Mouse (Mus musculus): ENCODE data around the gene Upf1. TPM values are rescaled to one million over a fixed set of nuclear protein-coding genes. Genes with fewer than 3 reads are reported as not detected.

Upf1 gene
- polyA plus RNA-seq, 1 experiment from 2014 or later: 5.6 TPM

- no peak overlapping the region for H3K4me2 ChIP-seq (ENCODE audit: low read depth, low read length)
- no peak overlapping the region for H3K27ac ChIP-seq (ENCODE audit: low read length)
- H3K4me1 ChIP-seq (ENCODE audit: control insufficient read depth, low read depth, low read length): peaks cover 8% of the 10 kb centered on the region
- WGBS (ENCODE audit: insufficient replicate concordance): 56% methylated on average over 5 of the region's 5 CpGs
- no peak overlapping the region for H3K4me3 ChIP-seq (ENCODE audit: low read depth, low read length)
- no peak overlapping the region for H3K9ac ChIP-seq (ENCODE audit: low read depth, low read length)
- no peaks in the 10 kb centered on the region for H3K9me3 ChIP-seq (replicated peaks; ENCODE audit: control insufficient read depth, low read length)
- ATAC-seq (ENCODE audit: low read depth): no peak
- H3K27me3 ChIP-seq (ENCODE audit: control insufficient read depth, insufficient read depth, low read depth, low read length): peaks cover 32% of the 10 kb centered on the region
- H3K36me3 ChIP-seq (ENCODE audit: control insufficient read depth, insufficient read depth): peaks cover 7% of the 10 kb centered on the region
Measured at GRCm38 (mm10) chr8:70317872-70318271, 35.2 kb downstream of the Upf1 start.

- H3K4me3 ChIP-seq (ENCODE audit: low read depth, low read length): no peak overlapping the region
- no peak overlapping the region for H3K27ac ChIP-seq (ENCODE audit: low read length)
- peaks cover 8% of the 10 kb centered on the region for H3K36me3 ChIP-seq (ENCODE audit: control insufficient read depth, insufficient read depth)
- no peak overlapping the region for H3K4me2 ChIP-seq (ENCODE audit: low read depth, low read length)
- peaks cover 8% of the 10 kb centered on the region for H3K4me1 ChIP-seq (ENCODE audit: control insufficient read depth, low read depth, low read length)
- ATAC-seq (ENCODE audit: low read depth): no peak
- peaks cover 32% of the 10 kb centered on the region for H3K27me3 ChIP-seq (ENCODE audit: control insufficient read depth, insufficient read depth, low read depth, low read length)
- no peak overlapping the region for H3K9ac ChIP-seq (ENCODE audit: low read depth, low read length)
- H3K9me3 ChIP-seq (replicated peaks; ENCODE audit: control insufficient read depth, low read length): no peaks in the 10 kb centered on the region
- 26% methylated on average over 15 of the region's 15 CpGs for WGBS (ENCODE audit: insufficient replicate concordance)
Measured at GRCm38 (mm10) chr8:70316511-70317504, 36.3 kb downstream of the Upf1 start.

GRCm38 (mm10) chr8:70315624-70316510 lies 37.2 kb downstream of the Upf1 start, which contains the start of gene Cers1:
Cers1 (plus strand) TSS chr8:70315775.
- ATAC-seq (ENCODE audit: low read depth): peak; percentile 49; the same call in 1 of the 2 replicates
- WGBS (ENCODE audit: insufficient replicate concordance): 4% methylated on average over 66 of the region's 66 CpGs
- Histone ChIP-seq H3K4me3 (ENCODE audit: low read depth, low read length) (peak within 1 kb of the TSS; percentile 52), H3K9me3 (replicated peaks; ENCODE audit: control insufficient read depth, low read length) (no peaks in the 10 kb centered on the region), H3K9ac (ENCODE audit: low read depth, low read length) (no peak within 1 kb of the TSS), H3K27ac (ENCODE audit: low read length) (no peak within 1 kb of the TSS), H3K36me3 (ENCODE audit: control insufficient read depth, insufficient read depth) (peaks cover 13% of the 10 kb centered on the region), H3K4me2 (ENCODE audit: low read depth, low read length) (peak within 1 kb of the TSS; percentile 71), H3K4me1 (ENCODE audit: control insufficient read depth, low read depth, low read length) (peaks cover 8% of the 10 kb centered on the region), H3K27me3 (ENCODE audit: control insufficient read depth, insufficient read depth, low read depth, low read length) (peaks cover 32% of the 10 kb centered on the region)

GRCm38 (mm10) chr8:70313399-70313798 lies 39.7 kb downstream of the Upf1 start:
- ATAC-seq (ENCODE audit: low read depth): no peak
- Histone ChIP-seq H3K4me2 (ENCODE audit: low read depth, low read length) (no peak overlapping the region), H3K36me3 (ENCODE audit: control insufficient read depth, insufficient read depth) (peaks cover 23% of the 10 kb centered on the region), H3K9me3 (replicated peaks; ENCODE audit: control insufficient read depth, low read length) (no peaks in the 10 kb centered on the region), H3K9ac (ENCODE audit: low read depth, low read length) (no peak overlapping the region), H3K27ac (ENCODE audit: low read length) (no peak overlapping the region), H3K4me3 (ENCODE audit: low read depth, low read length) (no peak overlapping the region), H3K4me1 (ENCODE audit: control insufficient read depth, low read depth, low read length) (peaks cover 8% of the 10 kb centered on the region), H3K27me3 (ENCODE audit: control insufficient read depth, insufficient read depth, low read depth, low read length) (peaks cover 32% of the 10 kb centered on the region)
- 59% methylated on average over 2 of the region's 2 CpGs for WGBS (ENCODE audit: insufficient replicate concordance)

- 31% methylated on average over 2 of the region's 2 CpGs for WGBS (ENCODE audit: insufficient replicate concordance)
- Histone ChIP-seq H3K36me3 (ENCODE audit: control insufficient read depth, insufficient read depth) (peaks cover 45% of the 10 kb centered on the region), H3K9ac (ENCODE audit: low read depth, low read length) (no peak overlapping the region), H3K4me1 (ENCODE audit: control insufficient read depth, low read depth, low read length) (no peaks in the 10 kb centered on the region), H3K4me2 (ENCODE audit: low read depth, low read length) (no peak overlapping the region), H3K27me3 (ENCODE audit: control insufficient read depth, insufficient read depth, low read depth, low read length) (no peaks in the 10 kb centered on the region), H3K9me3 (replicated peaks; ENCODE audit: control insufficient read depth, low read length) (no peaks in the 10 kb centered on the region), H3K4me3 (ENCODE audit: low read depth, low read length) (no peak overlapping the region), H3K27ac (ENCODE audit: low read length) (no peak overlapping the region)
- no peak for ATAC-seq (ENCODE audit: low read depth)
Measured at GRCm38 (mm10) chr8:70309311-70309710, 43.8 kb downstream of the Upf1 start.

- WGBS (ENCODE audit: insufficient replicate concordance): 3% methylated on average over 16 of the region's 16 CpGs
Measured at GRCm38 (mm10) chr8:70302901-70303300, 50.2 kb downstream of the Upf1 start.

GRCm38 (mm10) chr8:70302358-70302890 lies 50.7 kb downstream of the Upf1 start, which contains the start of the genes Ddx49 and Cope:
Ddx49 (minus strand) TSS chr8:70302489.
Cope (plus strand) TSS chr8:70302518.
- ATAC-seq (ENCODE audit: low read depth): peak; percentile 90
- H3K4me1 ChIP-seq (ENCODE audit: control insufficient read depth, low read depth, low read length): peaks cover 18% of the 10 kb centered on the region
- H3K9me3 ChIP-seq (replicated peaks; ENCODE audit: control insufficient read depth, low read length): no peaks in the 10 kb centered on the region
- peak within 1 kb of the TSS; percentile 92 for H3K4me2 ChIP-seq (ENCODE audit: low read depth, low read length)
- under 1% methylated on average over 40 of the region's 40 CpGs for WGBS (ENCODE audit: insufficient replicate concordance)
- H3K27ac ChIP-seq (ENCODE audit: low read length): peak within 1 kb of the TSS; percentile 77
- H3K4me3 ChIP-seq (ENCODE audit: low read depth, low read length): peak within 1 kb of the TSS; percentile 89
- peak within 1 kb of the TSS; percentile 76 for H3K9ac ChIP-seq (ENCODE audit: low read depth, low read length)
- H3K36me3 ChIP-seq (ENCODE audit: control insufficient read depth, insufficient read depth): peaks cover 14% of the 10 kb centered on the region
- H3K27me3 ChIP-seq (ENCODE audit: control insufficient read depth, insufficient read depth, low read depth, low read length): no peaks in the 10 kb centered on the region

More at GRCm38 (mm10) chr8:70302901-70303300, 50.2 kb downstream of the Upf1 start:
- peaks cover 18% of the 10 kb centered on the region for H3K4me1 ChIP-seq (ENCODE audit: control insufficient read depth, low read depth, low read length)
- peak overlapping the region; percentile 77 for H3K27ac ChIP-seq (ENCODE audit: low read length)
- no peaks in the 10 kb centered on the region for H3K27me3 ChIP-seq (ENCODE audit: control insufficient read depth, insufficient read depth, low read depth, low read length)
- ATAC-seq (ENCODE audit: low read depth): peak; percentile 4; the same call in 1 of the 2 replicates
- no peaks in the 10 kb centered on the region for H3K9me3 ChIP-seq (replicated peaks; ENCODE audit: control insufficient read depth, low read length)
- peak overlapping the region; percentile 76 for H3K9ac ChIP-seq (ENCODE audit: low read depth, low read length)
- H3K4me3 ChIP-seq (ENCODE audit: low read depth, low read length): peak overlapping the region; percentile 89
- peak overlapping the region; percentile 92 for H3K4me2 ChIP-seq (ENCODE audit: low read depth, low read length)
- peaks cover 19% of the 10 kb centered on the region for H3K36me3 ChIP-seq (ENCODE audit: control insufficient read depth, insufficient read depth)

- WGBS (ENCODE audit: insufficient replicate concordance): 46% methylated on average over 3 of the region's 3 CpGs
- 0 out of 2 replicates have a peak overlapping the region, but pooled peaks have one; percentile 92 for H3K4me2 ChIP-seq (ENCODE audit: low read depth, low read length)
- no peak for ATAC-seq (ENCODE audit: low read depth)
- no peak overlapping the region for H3K9ac ChIP-seq (ENCODE audit: low read depth, low read length)
- no peak overlapping the region for H3K4me3 ChIP-seq (ENCODE audit: low read depth, low read length)
- H3K27me3 ChIP-seq (ENCODE audit: control insufficient read depth, insufficient read depth, low read depth, low read length): no peaks in the 10 kb centered on the region
- H3K4me1 ChIP-seq (ENCODE audit: control insufficient read depth, low read depth, low read length): peaks cover 18% of the 10 kb centered on the region
- H3K27ac ChIP-seq (ENCODE audit: low read length): no peak overlapping the region
- H3K9me3 ChIP-seq (replicated peaks; ENCODE audit: control insufficient read depth, low read length): no peaks in the 10 kb centered on the region
- H3K36me3 ChIP-seq (ENCODE audit: control insufficient read depth, insufficient read depth): peaks cover 12% of the 10 kb centered on the region
Measured at GRCm38 (mm10) chr8:70300881-70301280, 52.2 kb downstream of the Upf1 start.

All from liver, embryonic 16.5 days (tissue).